Mouse (Mus musculus) c-Kit-positive CD71-positive TER-119-negative erythroid progenitor cells, embryonic 14.5 days (primary cell): ENCODE measurements around the gene Gm12248.
"Not testable (repeated sequence)": the region's sequence is repeated elsewhere in the genome, so short reads cannot be mapped to it uniquely, and the experiment has no call there.

Source experiments
- DNase-seq: peaks from one replicate; pipeline ENCODE4 v3.0.0-alpha.2; 2013; ENCODE audit warnings: low read depth

The Gm12248 gene

GRCm38 (mm10) chr11:58102581-58103343 is 9.8 kb upstream of the Gm12248 start:
- DNase-seq: no peak

- DNase-seq: no peak
Measured at GRCm38 (mm10) chr11:58102146-58102545, 9.2 kb upstream of the Gm12248 start.

GRCm38 (mm10) chr11:58101194-58101720 is 8.3 kb upstream of the Gm12248 start:
- DNase-seq: no peak

GRCm38 (mm10) chr11:58100006-58100405 is 7.1 kb upstream of the Gm12248 start:
- no peak for DNase-seq

GRCm38 (mm10) chr11:58098366-58098720 is 5.4 kb upstream of the Gm12248 start:
- DNase-seq: not testable (repeated sequence)

GRCm38 (mm10) chr11:58097621-58098365 is 4.9 kb upstream of the Gm12248 start:
- DNase-seq: no peak

- DNase-seq: no peak
Measured at GRCm38 (mm10) chr11:58096821-58097620, 4.1 kb upstream of the Gm12248 start.

GRCm38 (mm10) chr11:58096160-58096559 is 3.2 kb upstream of the Gm12248 start:
- no peak for DNase-seq

- DNase-seq: no peak
Measured at GRCm38 (mm10) chr11:58095561-58095960, 2.6 kb upstream of the Gm12248 start.

- DNase-seq: no peak
Measured at GRCm38 (mm10) chr11:58094766-58095165, 1.8 kb upstream of the Gm12248 start.

- no peak for DNase-seq
Measured at GRCm38 (mm10) chr11:58092541-58092940, 393 bp downstream of the Gm12248 start.

GRCm38 (mm10) chr11:58081716-58082115 is 11.2 kb downstream of the Gm12248 start:
- no peak for DNase-seq

- DNase-seq: no peak
Measured at GRCm38 (mm10) chr11:58077270-58077669, 15.7 kb downstream of the Gm12248 start.

GRCm38 (mm10) chr11:58072978-58073377 is 20.0 kb downstream of the Gm12248 start:
- no peak for DNase-seq

GRCm38 (mm10) chr11:58065025-58065424 is 27.9 kb downstream of the Gm12248 start:
- no peak for DNase-seq

- no peak for DNase-seq
Measured at GRCm38 (mm10) chr11:58062586-58062985, 30.3 kb downstream of the Gm12248 start.

- DNase-seq: not testable (repeated sequence)
Measured at GRCm38 (mm10) chr11:58061218-58061617, 31.7 kb downstream of the Gm12248 start.

GRCm38 (mm10) chr11:58059752-58060151 is 33.2 kb downstream of the Gm12248 start:
- DNase-seq: not testable (repeated sequence)

- peak; percentile 47 for DNase-seq
Measured at GRCm38 (mm10) chr11:58057455-58057854, 35.5 kb downstream of the Gm12248 start.

- no peak for DNase-seq
Measured at GRCm38 (mm10) chr11:58046438-58046837, 46.5 kb downstream of the Gm12248 start.

- DNase-seq: no peak
Measured at GRCm38 (mm10) chr11:58042861-58043431, 50.0 kb downstream of the Gm12248 start.

- DNase-seq: no peak
Measured at GRCm38 (mm10) chr11:58039027-58039426, 53.9 kb downstream of the Gm12248 start.
